Mouse (Mus musculus) intestine, embryonic 16.5 days (tissue): Measurements from ENCODE around the gene Gm9046. TPM values are rescaled to one million over a fixed set of nuclear protein-coding genes. Genes with fewer than 3 reads are reported as not detected.
"Not testable (repeated sequence)": the region's sequence is repeated elsewhere in the genome, so short reads cannot be mapped to it uniquely, and the experiment has no call there.

Source experiments
- ATAC-seq: fragments of 200-750 bp; cut with Nextera tagmentation; 2 replicates; pipeline ENCODE4 v1.8.0; 2017; ENCODE audit warnings: moderate TSS enrichment, moderate library complexity
- H3K27ac ChIP-seq: fragments of 300-500 bp; sonication (generic); 2 replicates; pipeline ENCODE4 v1.5.1; 2014; ENCODE audit warnings: mild to moderate bottlenecking, low read length
- H3K27me3 ChIP-seq: fragments of 300-500 bp; sonication (generic); replicated peaks from 2 replicates; pipeline ENCODE4 v1.6.1; 2014; ENCODE audit warnings: low read length, control low read depth, mixed read lengths; ENCODE audit not compliant: control insufficient read depth, insufficient read depth
- H3K36me3 ChIP-seq: fragments of 300-500 bp; sonication (generic); 2 replicates; pipeline ENCODE4 v1.6.1; 2014; ENCODE audit warnings: low read length, control low read depth; ENCODE audit not compliant: control insufficient read depth, insufficient read depth
- H3K4me1 ChIP-seq: fragments of 300-500 bp; sonication (generic); 2 replicates; pipeline ENCODE4 v1.6.1; 2014; ENCODE audit warnings: low read length, control low read depth, mixed read lengths; ENCODE audit not compliant: control insufficient read depth, insufficient read depth
- H3K4me2 ChIP-seq: fragments of 300-500 bp; sonication (generic); 2 replicates; pipeline ENCODE4 v1.6.1; 2014; ENCODE audit warnings: low read depth, low read length, control low read depth
- H3K4me3 ChIP-seq: fragments of 300-500 bp; sonication (generic); 2 replicates; pipeline ENCODE4 v1.5.1; 2014; ENCODE audit warnings: mild to moderate bottlenecking, low read length
- H3K9ac ChIP-seq: fragments of 300-500 bp; sonication (generic); 2 replicates; pipeline ENCODE4 v1.6.1; 2014; ENCODE audit warnings: low read depth, low read length
- H3K9me3 ChIP-seq: fragments of 300-500 bp; sonication (generic); 2 replicates; pipeline ENCODE4 v1.6.1; 2016; ENCODE audit warnings: low read length, control low read depth; ENCODE audit not compliant: control insufficient read depth
- WGBS: fragments of 180-500 bp; shearing (Covaris S2); extraction: QIAGEN DNeasy Blood & Tissue Kit; methylation state at CpG from one replicate; pipeline ENCODE4 v1.1.7; 2014; 5-methylcytosine and 5-hydroxymethylcytosine counted together
- polyA plus RNA-seq: library from polyadenylated mRNA; unstranded; fragments of >200 nt; fragmentation: Nextera tagmentation; extraction: Ambion mirVana; gene quantifications from 2 replicates; pipeline ENCODE4 v1.2.1, GENCODE M21; 2015

The Gm9046 gene
- polyA plus RNA-seq, result not detected in 2 replicates

GRCm38 (mm10) chr10:118343155-118343554 lies at the start of gene Gm9046:
Gene Gm9046, minus strand, starts transcription at chr10:118343255.
- whole genome bisulfite sequencing, result no CpG with 5 or more reads among the region's 14 CpGs
- H3K36me3 ChIP-seq, H3K9ac ChIP-seq, H3K9me3 ChIP-seq, H3K4me2 ChIP-seq, ATAC-seq, H3K4me1 ChIP-seq, H3K4me3 ChIP-seq, H3K27me3 ChIP-seq, H3K27ac ChIP-seq: not testable (repeated sequence)

GRCm38 (mm10) chr10:118370443-118370842 lies 27.4 kb upstream of the Gm9046 start:
- no peaks in the 10 kb centered on the region for H3K9me3 ChIP-seq
- WGBS, result 4% methylated on average over 10 of the region's 10 CpGs
- H3K27me3 ChIP-seq, result no peaks in the 10 kb centered on the region
- no peaks in the 10 kb centered on the region for H3K36me3 ChIP-seq
- H3K9ac ChIP-seq, result no peak overlapping the region
- no peak overlapping the region for H3K4me3 ChIP-seq
- H3K27ac ChIP-seq, result no peak overlapping the region
- H3K4me1 ChIP-seq, result no peaks in the 10 kb centered on the region
- peak; percentile 90 for ATAC-seq
- no peak overlapping the region; the same call in 1 of the 2 replicates for H3K4me2 ChIP-seq

- Histone ChIP-seq H3K27ac (no peak overlapping the region), H3K9me3 (no peaks in the 10 kb centered on the region), H3K36me3 (no peaks in the 10 kb centered on the region), H3K4me2 (no peak overlapping the region), H3K9ac (no peak overlapping the region), H3K4me3 (no peak overlapping the region), H3K27me3 (no peaks in the 10 kb centered on the region), H3K4me1 (no peaks in the 10 kb centered on the region)
- WGBS, result 87% methylated on average over 9 of the region's 9 CpGs
- ATAC-seq, result no peak
Measured at GRCm38 (mm10) chr10:118369518-118369917, 26.5 kb upstream of the Gm9046 start.

- H3K27ac ChIP-seq, H3K4me2 ChIP-seq, H3K9me3 ChIP-seq, ATAC-seq, H3K27me3 ChIP-seq, H3K4me1 ChIP-seq, H3K36me3 ChIP-seq, H3K9ac ChIP-seq, H3K4me3 ChIP-seq: not testable (repeated sequence)
- no CpG with 5 or more reads among the region's 11 CpGs for WGBS
Measured at GRCm38 (mm10) chr10:118354005-118354404, 10.9 kb upstream of the Gm9046 start, which contains the start of gene Gm9049. Gene Gm9049, minus strand, starts transcription at chr10:118354105.

- ATAC-seq, H3K27ac ChIP-seq, H3K4me1 ChIP-seq, H3K36me3 ChIP-seq, H3K27me3 ChIP-seq, H3K4me3 ChIP-seq, H3K4me2 ChIP-seq, H3K9me3 ChIP-seq, H3K9ac ChIP-seq: not testable (repeated sequence)
- WGBS, result 100% methylated on average over 1 of the region's 14 CpGs
Measured at GRCm38 (mm10) chr10:118348579-118348978, 5.5 kb upstream of the Gm9046 start, which contains the start of gene Gm9048. Gene Gm9048, minus strand, starts transcription at chr10:118348679.

- H3K36me3 ChIP-seq, H3K27ac ChIP-seq, ATAC-seq, H3K9me3 ChIP-seq, H3K4me1 ChIP-seq, H3K9ac ChIP-seq, H3K4me3 ChIP-seq, H3K4me2 ChIP-seq, H3K27me3 ChIP-seq: not testable (repeated sequence)
- WGBS, result no CpG with 5 or more reads among the region's 14 CpGs
Measured at GRCm38 (mm10) chr10:118337731-118338130, 5.3 kb downstream of the Gm9046 start, which contains the start of gene Gm9045. Gene Gm9045, minus strand, starts transcription at chr10:118337831.

- no CpG with 5 or more reads among the region's 14 CpGs for WGBS
- not testable (repeated sequence) for H3K36me3 ChIP-seq, H3K27ac ChIP-seq, H3K9ac ChIP-seq, H3K4me2 ChIP-seq, H3K9me3 ChIP-seq, H3K4me3 ChIP-seq, H3K27me3 ChIP-seq, ATAC-seq, H3K4me1 ChIP-seq
Measured at GRCm38 (mm10) chr10:118332308-118332707, 10.7 kb downstream of the Gm9046 start, which contains the start of gene Gm9044. Gene Gm9044, minus strand, starts transcription at chr10:118332408.

- H3K36me3 ChIP-seq, H3K9me3 ChIP-seq, H3K27ac ChIP-seq, H3K4me2 ChIP-seq, ATAC-seq, H3K4me1 ChIP-seq, H3K9ac ChIP-seq, H3K4me3 ChIP-seq, H3K27me3 ChIP-seq: not testable (repeated sequence)
- no CpG with 5 or more reads among the region's 11 CpGs for WGBS
Measured at GRCm38 (mm10) chr10:118326869-118327268, 16.2 kb downstream of the Gm9046 start, which contains the start of gene Gm9040. Gene Gm9040, minus strand, starts transcription at chr10:118326969.

- no peak for ATAC-seq
- Histone ChIP-seq H3K36me3 (no peaks in the 10 kb centered on the region), H3K4me1 (no peaks in the 10 kb centered on the region), H3K27ac (no peak overlapping the region), H3K9me3 (no peaks in the 10 kb centered on the region), H3K4me2 (no peak overlapping the region), H3K27me3 (no peaks in the 10 kb centered on the region), H3K9ac (no peak overlapping the region), H3K4me3 (no peak overlapping the region)
- 82% methylated on average over 8 of the region's 8 CpGs for WGBS
Measured at GRCm38 (mm10) chr10:118319024-118319423, 24.0 kb downstream of the Gm9046 start.

GRCm38 (mm10) chr10:118302133-118302532 lies 40.9 kb downstream of the Gm9046 start:
- H3K9me3 ChIP-seq, H3K4me2 ChIP-seq, H3K36me3 ChIP-seq, ATAC-seq, H3K9ac ChIP-seq, H3K27me3 ChIP-seq, H3K27ac ChIP-seq, H3K4me3 ChIP-seq, H3K4me1 ChIP-seq: not testable (repeated sequence)
- 41% methylated on average over 2 of the region's 2 CpGs for WGBS
